ENCODE assay signal across 15 mouse cellular contexts in genomic region chr10:87832101-87832500, GRCm38 (mm10). TPM values are rescaled to one million over a fixed set of nuclear protein-coding genes. Genes with fewer than 3 reads are reported as not detected.
"Had no signal": no experiment of that assay in that cellular context is flagged by ENCODE, and none has a peak within 500 bp of the region (broad histone marks: within the 10 kb centered on the region; RNA-seq: fewer than 3 reads in every experiment).

No protein-coding gene starts in this region.

- DNase-seq: kidney, adult 2 months; kidney, postnatal 14 days; lung, postnatal 10 days; right cerebral cortex, adult 18-20 months; thymus, postnatal 36 days had no signal

- H3K9me3 ChIP-seq: kidney, embryonic 15.5 days; limb, embryonic 12.5 days; liver, embryonic 12.5 days; midbrain, embryonic 12.5 days; neural tube, embryonic 15.5 days had no signal

- H3K4me3 ChIP-seq: kidney, embryonic 15.5 days; left cerebral cortex, adult 2 months; limb, embryonic 12.5 days; liver, embryonic 12.5 days; midbrain, embryonic 12.5 days; myocyte; neural tube, embryonic 15.5 days had no signal

- H3K27ac ChIP-seq: kidney, embryonic 15.5 days; left cerebral cortex, adult 2 months; limb, embryonic 12.5 days; liver, embryonic 12.5 days; midbrain, embryonic 12.5 days; neural tube, embryonic 15.5 days had no signal

- H3K36me3 ChIP-seq: kidney, embryonic 15.5 days; limb, embryonic 12.5 days; liver, embryonic 12.5 days; midbrain, embryonic 12.5 days; neural tube, embryonic 15.5 days had no signal

- H3K4me1 ChIP-seq: kidney, embryonic 15.5 days; limb, embryonic 12.5 days; liver, embryonic 12.5 days; midbrain, embryonic 12.5 days; neural tube, embryonic 15.5 days had no signal

- ATAC-seq: intestine, embryonic 16.5 days; liver, embryonic 12.5 days; midbrain, embryonic 16.5 days had no signal

- H3K27me3 ChIP-seq: kidney, embryonic 15.5 days; limb, embryonic 12.5 days; liver, embryonic 12.5 days; midbrain, embryonic 12.5 days; neural tube, embryonic 15.5 days had no signal

- H3K9ac ChIP-seq: kidney, embryonic 15.5 days; limb, embryonic 12.5 days; liver, embryonic 12.5 days; midbrain, embryonic 12.5 days; neural tube, embryonic 15.5 days had no signal

RNA-seq across cellular contexts. Expression of gene Igf1, which starts 26.0 kb away (rescaled TPM):
- total RNA-seq: megakaryocyte-erythroid progenitor cell, adult 5-6 weeks had no signal
